Mouse (Mus musculus) myocyte (in vitro differentiated cells): Measurements from ENCODE around the gene Stk11ip. TPM values are rescaled to one million over a fixed set of nuclear protein-coding genes. Genes with fewer than 3 reads are reported as not detected.

ENCODE experiments used
- H3K27me3 ChIP-seq: one replicate; pipeline ENCODE4 v1.6.1; 2011; ENCODE audit not compliant: control insufficient read depth, insufficient read depth, insufficient read length
- H3K36me3 ChIP-seq: one replicate; pipeline ENCODE4 v1.6.1; 2011; ENCODE audit not compliant: control insufficient read depth, insufficient read depth
- H3K4me2 ChIP-seq: one replicate; pipeline ENCODE4 v1.6.1; 2011; ENCODE audit warnings: low read depth, control low read depth
- H3K4me3 ChIP-seq: one replicate; pipeline ENCODE4 v1.5.1; 2011; ENCODE audit warnings: mild to moderate bottlenecking, control low read depth, moderate library complexity
- H3K79me2 ChIP-seq: one replicate; pipeline ENCODE4 v1.6.1; 2011; ENCODE audit not compliant: control insufficient read depth, insufficient read depth
- H3ac ChIP-seq: one replicate; pipeline ENCODE4 v1.6.1; 2011; ENCODE audit not compliant: control insufficient read depth, insufficient read length
- CEBPB ChIP-seq: IDR thresholded peaks from 2 replicates; pipeline ENCODE4 v1.6.1; 2011; ENCODE audit warnings: mild to moderate bottlenecking, moderate library complexity; ENCODE audit not compliant: poor library complexity, insufficient read depth, severe bottlenecking
- E2F4 ChIP-seq: IDR thresholded peaks from one replicate; pipeline ENCODE4 v1.6.1; 2011; ENCODE audit warnings: mild to moderate bottlenecking, control low read depth, moderate library complexity; ENCODE audit not compliant: insufficient read depth
- MAX ChIP-seq: IDR thresholded peaks from one replicate; pipeline ENCODE4 v1.6.1; 2011; ENCODE audit warnings: low read depth, mild to moderate bottlenecking, control low read depth
- MYOD1 ChIP-seq, 3 experiments: IDR thresholded peaks; one replicate each; pipeline ENCODE4 v1.6.1; 2011; ENCODE audit warnings: control low read depth in 2 of 3, low read depth in 2 of 3, mild to moderate bottlenecking in 2 of 3, moderate library complexity in 1 of 3; ENCODE audit not compliant: insufficient read length in 2 of 3, control insufficient read depth in 1 of 3
- MYOG ChIP-seq, 3 experiments: IDR thresholded peaks; one replicate each; pipeline ENCODE4 v1.6.1; 2011; ENCODE audit warnings: control low read depth in 2 of 3, low read depth in 2 of 3, mild to moderate bottlenecking in 2 of 3; ENCODE audit not compliant: insufficient read length in 2 of 3, control insufficient read depth in 1 of 3, insufficient read depth in 1 of 3
- POLR2A ChIP-seq: IDR thresholded peaks from one replicate; pipeline ENCODE4 v1.6.1; 2011; ENCODE audit warnings: low read depth, mild to moderate bottlenecking, control low read depth, moderate library complexity; ENCODE audit not compliant: insufficient read length
- POLR2AphosphoS2 ChIP-seq: IDR thresholded peaks from one replicate; pipeline ENCODE4 v1.6.1; 2011; ENCODE audit warnings: low read depth, control low read depth; ENCODE audit not compliant: insufficient read length
- REST ChIP-seq: IDR thresholded peaks from one replicate; pipeline ENCODE4 v1.6.1; 2011; ENCODE audit warnings: mild to moderate bottlenecking, control low read depth, moderate library complexity; ENCODE audit not compliant: insufficient read depth, insufficient read length
- SRF ChIP-seq: IDR thresholded peaks from one replicate; pipeline ENCODE4 v1.6.1; 2011; ENCODE audit warnings: low read depth; ENCODE audit not compliant: control insufficient read depth, insufficient read length
- TCF12 ChIP-seq: IDR thresholded peaks from one replicate; pipeline ENCODE4 v1.6.1; 2011; ENCODE audit warnings: mild to moderate bottlenecking, control low read depth; ENCODE audit not compliant: poor library complexity, insufficient read depth, severe bottlenecking
- TCF3 ChIP-seq: IDR thresholded peaks from one replicate; pipeline ENCODE4 v1.6.1; 2011; ENCODE audit warnings: low read depth, control low read depth; ENCODE audit not compliant: insufficient read length
- USF1 ChIP-seq: IDR thresholded peaks from one replicate; pipeline ENCODE4 v1.6.1; 2011; ENCODE audit warnings: low read depth, mild to moderate bottlenecking, control low read depth, moderate library complexity
- polyA plus RNA-seq: library from polyadenylated mRNA; unstranded; fragments of >200 nt; fragmentation: generic; extraction: Trizol; gene quantifications from one replicate; pipeline ENCODE4 v1.2.1, GENCODE M21; 2012; ENCODE audit warnings: missing spikeins

The Stk11ip gene
- polyA plus RNA-seq, 1 experiment, result 33.3 TPM

DNA sequence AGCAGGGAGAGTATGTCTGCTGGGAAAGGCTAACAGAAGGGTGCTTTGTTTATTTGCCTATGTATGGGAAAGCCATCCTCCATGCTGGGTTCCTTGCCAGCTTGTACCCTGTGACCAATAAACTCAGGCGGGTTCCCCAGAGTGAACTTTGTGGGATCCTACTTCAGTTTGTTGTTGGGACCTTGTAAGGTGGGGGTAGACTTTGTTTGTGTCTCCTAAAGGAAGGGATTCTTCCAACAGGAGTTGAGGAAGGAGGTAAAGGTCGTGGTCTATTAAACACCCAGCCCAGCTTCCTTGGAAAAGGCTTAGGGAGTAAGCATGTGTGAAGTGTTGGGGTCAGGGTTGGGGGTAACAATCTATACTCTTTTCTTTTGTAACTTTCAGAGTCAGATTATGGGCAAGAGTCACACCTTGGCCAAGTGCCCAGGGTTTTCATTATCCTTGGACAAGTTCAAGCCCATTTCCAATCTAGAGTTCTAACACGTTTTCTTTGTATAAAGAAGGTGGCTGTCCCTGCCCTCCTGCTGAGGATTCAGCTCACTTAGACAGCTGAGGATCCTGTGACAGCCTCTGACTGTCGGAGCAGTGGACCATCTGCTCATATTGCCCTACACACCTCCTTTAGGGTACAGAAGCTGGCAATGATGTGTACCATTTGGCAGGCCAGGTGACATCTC lies 40.0 kb downstream of the Stk11ip start:
- H3K36me3 ChIP-seq, result no peaks in the 10 kb centered on the region
- TF ChIP-seq USF1 (no peak), POLR2AphosphoS2 (peak; percentile 74), MAX (no peak), CEBPB (no peak), MYOD1 (IDR thresholded peaks at IDR 0.05; ENCODE audit: control insufficient read depth in 1 of 3, insufficient read length in 2 of 3, low read depth in 2 of 3) (peak in 2 of 3 experiments; percentile 2 to 58), REST (no peak), POLR2A (peak; percentile 7), E2F4 (no peak), TCF3 (no peak), SRF (no peak), TCF12 (no peak), MYOG (IDR thresholded peaks at IDR 0.05; ENCODE audit: control insufficient read depth in 1 of 3, insufficient read depth in 1 of 3, insufficient read length in 2 of 3, low read depth in 2 of 3) (peak in 2 of 3 experiments; percentile 14 to 33)
- no peaks in the 10 kb centered on the region for H3K27me3 ChIP-seq
- no peaks in the 10 kb centered on the region for H3K79me2 ChIP-seq
- no peak overlapping the region for H3K4me3 ChIP-seq
- no peak overlapping the region for H3ac ChIP-seq
- H3K4me2 ChIP-seq, result no peak overlapping the region

DNA sequence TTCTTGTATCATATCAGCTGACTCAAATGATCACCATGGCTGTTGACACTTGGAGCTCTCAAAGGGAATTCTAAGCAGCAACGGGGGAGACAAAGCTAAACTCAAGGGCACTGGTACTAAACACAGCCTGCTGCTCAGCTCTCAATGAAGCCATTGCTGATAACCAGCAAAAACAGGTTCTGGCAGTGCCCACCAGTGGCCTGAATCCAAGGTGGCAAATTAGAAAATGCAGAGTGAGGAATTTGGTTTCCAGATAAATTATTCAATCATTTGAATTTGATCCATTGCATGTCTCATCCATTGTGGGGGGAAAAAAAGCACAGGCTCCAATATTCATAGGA lies 40.5 kb downstream of the Stk11ip start:
- H3K79me2 ChIP-seq, result no peaks in the 10 kb centered on the region
- no peak for TF ChIP-seq USF1
- no peak for TF ChIP-seq POLR2AphosphoS2
- TF ChIP-seq REST, result no peak
- TF ChIP-seq SRF, result no peak
- no peak for TF ChIP-seq MAX
- no peak for TF ChIP-seq TCF3
- no peak for TF ChIP-seq TCF12
- no peak for TF ChIP-seq CEBPB
- TF ChIP-seq E2F4, result no peak
- TF ChIP-seq POLR2A, result no peak
- no peak for TF ChIP-seq MYOD1 (IDR thresholded peaks at IDR 0.05; ENCODE audit: control insufficient read depth in 1 of 3, insufficient read length in 2 of 3, low read depth in 2 of 3)
- TF ChIP-seq MYOG (IDR thresholded peaks at IDR 0.05; ENCODE audit: control insufficient read depth in 1 of 3, insufficient read depth in 1 of 3, insufficient read length in 2 of 3, low read depth in 2 of 3), result no peak
- no peaks in the 10 kb centered on the region for H3K36me3 ChIP-seq
- H3K4me2 ChIP-seq, result no peak overlapping the region
- no peaks in the 10 kb centered on the region for H3K27me3 ChIP-seq
- H3ac ChIP-seq, result no peak overlapping the region
- no peak overlapping the region for H3K4me3 ChIP-seq

DNA sequence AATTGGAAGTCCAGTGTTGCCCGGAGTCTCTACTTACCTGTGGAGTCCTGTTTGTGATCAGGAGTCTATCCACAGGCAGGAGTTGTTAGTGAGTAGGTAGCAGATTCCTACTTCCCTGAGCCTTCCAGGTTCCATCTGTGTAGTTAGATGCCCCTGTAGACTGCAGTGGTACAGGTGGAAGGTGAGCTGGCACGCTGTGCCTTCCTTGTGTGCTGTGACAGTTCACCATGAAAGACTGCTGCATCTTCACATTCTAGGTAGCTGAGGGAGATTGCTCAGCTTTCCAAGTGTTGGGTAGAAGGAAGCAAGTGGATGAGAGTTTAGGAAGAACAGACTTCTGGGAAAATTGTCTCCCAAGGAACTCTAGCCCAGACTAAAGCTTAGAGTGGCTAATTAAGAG lies 42.8 kb downstream of the Stk11ip start:
- H3K27me3 ChIP-seq, result no peaks in the 10 kb centered on the region
- no peak overlapping the region for H3ac ChIP-seq
- no peaks in the 10 kb centered on the region for H3K36me3 ChIP-seq
- H3K79me2 ChIP-seq, result no peaks in the 10 kb centered on the region
- TF ChIP-seq POLR2AphosphoS2, result peak; percentile 76
- no peak for TF ChIP-seq USF1
- no peak for TF ChIP-seq E2F4
- no peak for TF ChIP-seq POLR2A
- TF ChIP-seq TCF12, result no peak
- TF ChIP-seq TCF3, result no peak
- no peak overlapping the region for H3K4me2 ChIP-seq
- H3K4me3 ChIP-seq, result no peak overlapping the region

DNA sequence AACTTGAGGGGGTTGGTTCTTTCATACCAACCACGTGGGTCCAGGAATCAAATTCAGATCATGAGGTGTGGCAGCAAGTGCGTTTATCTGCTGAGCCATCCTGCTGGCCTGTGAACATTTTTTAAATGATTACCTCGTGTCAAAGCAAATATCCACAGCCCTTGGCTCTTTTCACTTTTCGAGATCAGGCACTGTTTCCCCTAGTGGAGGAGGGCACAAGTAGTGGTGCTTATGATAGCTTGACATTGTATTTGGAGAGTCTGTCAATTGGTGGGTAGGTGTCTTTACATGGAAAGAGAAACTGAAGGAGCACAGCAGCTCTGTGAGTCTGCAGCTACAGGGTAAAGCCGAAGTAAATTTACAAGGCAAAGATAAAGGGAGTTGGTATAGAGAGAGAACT lies 43.6 kb downstream of the Stk11ip start:
- TF ChIP-seq POLR2A, result no peak
- TF ChIP-seq POLR2AphosphoS2, result no peak
- TF ChIP-seq E2F4, result no peak
- TF ChIP-seq USF1, result no peak
- no peak for TF ChIP-seq MYOD1 (IDR thresholded peaks at IDR 0.05; ENCODE audit: control insufficient read depth in 1 of 3, insufficient read length in 2 of 3, low read depth in 2 of 3)
- no peak for TF ChIP-seq MYOG (IDR thresholded peaks at IDR 0.05; ENCODE audit: control insufficient read depth in 1 of 3, insufficient read depth in 1 of 3, insufficient read length in 2 of 3, low read depth in 2 of 3)
- no peak for TF ChIP-seq SRF
- TF ChIP-seq CEBPB, result no peak
- Histone ChIP-seq H3ac (no peak overlapping the region), H3K4me2 (no peak overlapping the region), H3K4me3 (no peak overlapping the region), H3K79me2 (no peaks in the 10 kb centered on the region), H3K27me3 (no peaks in the 10 kb centered on the region), H3K36me3 (no peaks in the 10 kb centered on the region)

DNA sequence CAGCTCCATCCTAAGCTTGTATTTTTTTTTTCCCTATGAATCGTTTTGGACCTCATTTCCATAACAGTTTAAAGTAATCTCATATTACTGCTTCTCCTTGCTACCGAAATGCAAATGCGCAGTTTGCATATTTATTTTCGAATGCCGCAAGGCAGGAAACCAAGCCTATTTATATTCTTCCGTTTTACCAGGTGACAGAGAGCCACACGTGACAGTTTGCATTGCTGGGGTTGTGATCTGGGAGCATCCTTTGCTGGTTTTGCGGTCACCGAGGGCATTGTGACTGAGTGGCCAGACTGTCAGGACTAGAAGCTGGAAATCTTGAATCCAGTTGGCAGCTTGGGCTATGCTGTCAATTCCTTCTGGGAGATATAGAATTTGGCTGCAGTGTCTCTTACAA lies 44.3 kb downstream of the Stk11ip start:
- Histone ChIP-seq H3K27me3 (no peaks in the 10 kb centered on the region), H3K79me2 (no peaks in the 10 kb centered on the region), H3K4me3 (no peak overlapping the region), H3K36me3 (no peaks in the 10 kb centered on the region), H3ac (no peak overlapping the region), H3K4me2 (no peak overlapping the region)
- TF ChIP-seq REST, result no peak
- no peak for TF ChIP-seq CEBPB
- no peak for TF ChIP-seq TCF3
- no peak for TF ChIP-seq MYOG (IDR thresholded peaks at IDR 0.05; ENCODE audit: control insufficient read depth in 1 of 3, insufficient read depth in 1 of 3, insufficient read length in 2 of 3, low read depth in 2 of 3)
- no peak for TF ChIP-seq E2F4
- no peak for TF ChIP-seq POLR2AphosphoS2
- TF ChIP-seq MAX, result no peak
- no peak for TF ChIP-seq SRF
- TF ChIP-seq USF1, result no peak
